Mouse (Mus musculus) lung, postnatal 0 days (tissue): ENCODE results near the gene Mthfr.

ENCODE experiments used
- CTCF ChIP-seq: IDR thresholded peaks from 2 replicates; pipeline ENCODE4 v1.5.1; 2016; ENCODE audit warnings: antibody characterized with exemption, mild to moderate bottlenecking
- EP300 ChIP-seq: IDR thresholded peaks from 2 replicates; pipeline ENCODE4 v1.6.1; 2016; ENCODE audit warnings: antibody characterized with exemption, mild to moderate bottlenecking, control low read depth

GRCm38 (mm10) chr4:148052976-148053375 is 14.1 kb downstream of the Mthfr start:
- TF ChIP-seq CTCF (no peak), EP300 (no peak)
